Mouse (Mus musculus): ENCODE measurements at regions not wholly inside any gene's neighbourhood (a gene's known extent, or its start where the extent isn't known, plus 50 kb on each side); places are given as distances from the start of the nearest gene placed in this dataset.

DNA sequence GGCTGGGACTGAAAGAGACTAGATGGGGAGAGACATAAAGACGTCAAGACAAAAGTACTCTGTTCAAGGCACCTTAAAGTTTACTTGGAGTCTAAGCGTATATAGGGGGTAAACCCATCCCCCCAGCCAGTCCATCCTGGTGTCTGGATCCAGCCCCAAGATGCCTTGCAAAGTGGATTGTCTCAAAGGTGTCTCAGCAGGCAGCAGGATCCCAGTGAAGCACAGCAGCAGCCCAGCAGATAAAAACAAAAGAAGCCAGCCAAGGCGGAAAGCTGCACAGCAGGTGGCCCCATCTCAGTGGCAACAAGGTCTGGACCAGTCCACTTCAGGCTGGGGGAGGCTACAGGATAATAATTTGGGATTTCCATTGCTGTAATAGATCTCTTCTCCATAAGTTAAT, 72.0 kb upstream of the Col5a2 start:
- no peak for DNase-seq (ENCODE audit: low read depth, low spot score)

GRCm38 (mm10) chr1:45580466-45580865, 77.4 kb upstream of the Col5a2 start:
- no peak for DNase-seq (ENCODE audit: low read depth, low spot score)

DNA sequence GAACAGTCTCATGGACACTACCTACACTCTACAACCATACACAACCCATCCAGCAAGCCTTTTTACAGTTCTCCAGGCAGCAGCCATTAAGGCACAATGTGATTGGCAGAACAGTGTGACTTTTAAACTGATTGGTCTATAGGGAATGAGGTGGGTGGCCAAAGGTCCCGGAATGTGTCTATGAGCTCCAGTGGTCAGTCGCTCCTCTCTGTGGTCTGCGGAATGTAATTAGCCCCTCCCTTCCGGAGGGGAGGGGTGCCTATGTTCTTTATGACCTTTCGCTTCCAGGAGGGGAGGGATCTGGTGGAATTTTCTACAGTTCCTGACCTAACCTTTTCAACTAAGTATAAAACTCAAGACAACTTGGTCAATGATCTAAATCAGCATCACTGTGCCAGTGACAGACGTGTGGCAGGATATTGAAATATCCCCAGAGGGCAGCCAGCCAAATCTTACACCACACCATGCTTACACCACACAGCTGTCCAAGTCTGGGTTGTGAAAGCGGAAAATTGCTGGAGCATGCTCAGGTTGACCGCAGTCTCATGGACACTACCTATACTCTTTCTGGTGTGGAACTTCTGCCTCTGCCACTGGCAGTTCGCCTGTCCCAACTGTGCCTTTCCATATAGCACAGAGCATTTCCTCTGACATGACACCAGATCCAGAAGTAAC, 84.4 kb upstream of the Col5a2 start:
- DNase-seq (ENCODE audit: low read depth, low spot score): no peak

- DNase-seq (ENCODE audit: low read depth, low spot score): no peak
Observed at GRCm38 (mm10) chr1:45597316-45597715, 94.2 kb upstream of the Col5a2 start.

GRCm38 (mm10) chr1:45599421-45599820, 96.3 kb upstream of the Col5a2 start:
- no peak for DNase-seq (ENCODE audit: low read depth, low spot score)

- DNase-seq (ENCODE audit: low read depth, low spot score): no peak
Observed at GRCm38 (mm10) chr1:45600011-45600410, 96.9 kb upstream of the Col5a2 start.

DNA sequence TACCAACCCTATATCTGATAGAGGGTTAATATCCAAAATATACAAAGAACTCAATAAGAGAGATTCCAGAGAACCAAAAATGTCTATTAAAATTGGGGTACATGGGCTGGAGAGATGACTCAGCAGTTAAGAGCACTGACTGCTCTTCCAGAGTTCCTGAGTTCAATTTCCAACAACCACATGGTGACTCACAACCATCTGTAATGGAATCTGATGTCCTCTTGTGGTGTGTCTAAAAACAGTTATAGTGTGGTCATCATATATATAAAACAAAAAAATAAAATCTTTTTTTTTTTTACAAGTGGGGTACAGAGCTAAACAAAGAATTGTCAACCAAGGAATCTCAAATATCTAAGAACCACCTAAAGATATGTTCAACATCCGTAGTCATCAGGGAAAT, 102.5 kb upstream of the Col5a2 start:
- DNase-seq (ENCODE audit: low read depth, low spot score): no peak

DNA sequence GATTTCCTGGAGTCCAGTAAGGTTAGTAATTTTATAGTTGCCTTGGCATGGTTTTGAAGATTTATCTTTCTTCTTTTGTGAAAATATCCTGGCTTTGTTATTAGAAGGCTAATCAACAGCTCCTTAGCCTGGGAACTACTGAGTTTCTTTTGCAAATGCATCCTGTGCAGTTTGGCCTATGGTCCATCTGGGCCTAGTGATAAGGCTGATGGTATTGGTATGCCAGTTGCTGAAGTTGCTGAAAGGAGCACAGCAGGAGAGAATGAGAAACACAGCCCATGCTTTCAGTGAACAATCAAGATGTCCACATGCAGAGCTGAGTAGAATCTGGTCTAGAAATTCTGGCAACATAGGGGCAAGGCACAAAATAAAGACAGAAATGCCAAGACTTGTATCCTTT, 105.2 kb upstream of the Col5a2 start:
- no peak for DNase-seq (ENCODE audit: low read depth, low spot score)

GRCm38 (mm10) chr1:45619008-45619407, 115.9 kb upstream of the Col5a2 start:
- DNase-seq (ENCODE audit: low read depth, low spot score): no peak

DNA sequence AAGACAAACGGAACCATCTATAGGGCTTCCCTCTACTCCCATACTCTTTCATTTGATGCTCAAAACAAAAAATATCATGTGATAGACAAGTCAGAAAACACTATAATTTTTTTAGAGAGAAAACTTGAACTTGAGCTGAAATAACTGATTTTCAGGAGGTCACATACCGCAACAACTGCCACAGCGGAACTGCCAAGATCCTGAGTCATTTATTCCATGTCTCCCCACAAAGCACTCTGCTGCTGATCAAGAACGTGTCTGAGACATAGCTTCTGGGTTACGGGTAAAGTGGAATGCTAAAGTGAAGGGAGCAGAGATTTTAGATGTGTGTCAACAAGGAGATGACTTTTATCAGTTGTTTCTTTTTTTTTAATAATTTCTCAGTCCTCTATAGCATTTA, 122.8 kb upstream of the Col5a2 start:
- no peak for DNase-seq (ENCODE audit: low read depth, low spot score)

DNA sequence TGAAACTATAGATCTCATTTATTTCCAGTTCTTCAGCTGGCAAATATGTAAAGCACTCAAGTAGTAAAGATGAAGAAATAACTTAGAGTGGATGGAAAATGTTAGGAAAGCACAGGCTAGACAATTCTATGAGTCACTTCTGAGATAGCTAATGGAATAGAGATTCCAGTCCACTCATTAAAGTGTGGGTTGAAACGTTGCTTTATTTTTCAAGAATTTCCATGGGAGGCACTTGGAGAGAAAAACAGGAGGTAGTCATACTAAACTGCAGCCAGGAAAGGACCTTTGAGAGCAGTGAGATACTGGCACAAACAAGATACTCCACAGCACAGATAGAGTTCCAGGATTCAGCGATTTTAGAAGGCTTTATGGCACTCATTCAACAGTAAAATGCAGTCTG, 123.7 kb upstream of the Col5a2 start:
- DNase-seq (ENCODE audit: low read depth, low spot score): no peak

GRCm38 (mm10) chr1:45627840-45628239, 124.8 kb upstream of the Col5a2 start:
- DNase-seq (ENCODE audit: low read depth, low spot score): no peak

DNA sequence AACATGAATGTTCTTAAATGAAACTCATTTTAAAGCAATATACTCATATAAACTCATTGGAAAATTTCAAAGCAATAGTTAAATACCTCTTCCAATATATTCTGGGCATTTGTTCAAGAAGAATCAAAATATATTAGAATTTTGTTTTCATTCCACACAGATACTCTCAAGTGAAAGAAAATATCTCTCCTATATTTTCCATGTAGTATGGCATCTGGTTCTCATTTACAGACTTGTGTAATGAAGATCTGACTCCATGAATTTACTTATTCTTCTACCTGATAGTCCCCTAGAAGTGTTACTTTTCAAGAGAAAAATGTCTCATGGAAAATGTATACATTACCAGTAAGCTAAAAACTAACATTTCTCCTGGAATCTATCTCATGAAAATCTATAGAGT, 144.2 kb upstream of the Col5a2 start:
- DNase-seq (ENCODE audit: low read depth, low spot score): no peak

- no peak for DNase-seq (ENCODE audit: low read depth, low spot score)
Observed at GRCm38 (mm10) chr1:45653248-45653647, 141.7 kb upstream of the Wdr75 start.

DNA sequence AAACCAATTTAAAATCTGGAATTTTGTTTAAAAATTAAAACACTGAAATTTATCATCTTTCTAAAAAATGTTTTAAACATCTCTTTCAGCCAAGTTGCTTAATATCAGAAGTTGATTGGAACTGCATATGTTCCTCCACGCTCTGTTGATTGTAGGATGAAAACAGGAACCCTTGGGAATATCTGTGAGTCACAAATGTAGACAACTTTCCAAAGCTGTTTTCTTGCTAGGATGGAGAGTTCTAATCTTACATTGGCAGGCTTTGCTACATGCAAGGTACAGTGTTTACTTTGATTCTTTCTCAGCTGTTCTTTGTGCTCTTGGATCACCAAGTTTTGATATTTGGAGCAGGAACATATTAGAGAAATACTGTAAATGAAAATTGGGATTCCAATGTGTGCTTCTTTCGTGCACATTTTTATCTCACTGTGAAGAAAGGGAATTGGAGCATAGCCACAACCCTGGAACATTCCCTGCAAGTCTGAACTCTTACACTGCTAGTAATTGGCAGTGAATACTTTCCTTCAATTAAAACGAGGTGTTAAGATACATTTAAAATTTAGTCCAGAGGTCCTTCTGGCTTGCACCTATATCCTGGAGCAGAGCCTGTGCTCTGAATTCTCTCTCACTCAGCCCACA, 131.0 kb upstream of the Wdr75 start:
- no peak for DNase-seq (ENCODE audit: low read depth, low spot score)

- DNase-seq (ENCODE audit: low read depth, low spot score): peak; percentile 12
Observed at GRCm38 (mm10) chr1:45672443-45673156, 122.4 kb upstream of the Wdr75 start.

DNA sequence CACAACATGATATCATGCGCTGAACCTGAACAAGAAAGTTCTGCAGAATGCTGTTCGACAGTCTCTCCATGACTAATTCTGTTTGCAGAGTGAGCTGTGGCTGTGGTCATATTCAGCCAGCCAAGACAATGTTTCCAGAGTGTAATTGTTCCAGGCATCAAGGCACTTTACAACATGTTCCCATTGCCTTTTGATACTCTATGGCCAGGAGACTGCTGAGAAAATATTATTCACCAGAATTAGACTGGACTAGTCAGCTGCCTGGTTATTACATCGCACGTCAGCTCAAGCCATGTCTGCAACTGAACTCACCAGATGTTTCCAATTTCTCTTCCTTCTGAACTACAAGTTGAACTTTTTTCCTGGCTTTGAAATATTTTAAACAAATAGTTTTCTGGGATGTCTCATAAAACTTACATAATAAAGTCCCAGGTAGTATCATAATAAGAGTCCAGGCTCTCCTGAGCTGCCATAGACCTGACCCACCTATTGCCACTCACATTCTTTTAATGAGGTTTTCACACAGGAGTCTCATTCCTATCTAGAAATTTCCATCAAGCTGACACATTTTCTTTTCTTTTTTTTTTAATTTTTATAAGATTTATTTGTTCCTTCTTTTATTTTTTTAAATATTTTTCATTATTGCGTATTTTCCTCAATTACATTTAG, 119.1 kb upstream of the Wdr75 start:
- no peak for DNase-seq (ENCODE audit: low read depth, low spot score)

DNA sequence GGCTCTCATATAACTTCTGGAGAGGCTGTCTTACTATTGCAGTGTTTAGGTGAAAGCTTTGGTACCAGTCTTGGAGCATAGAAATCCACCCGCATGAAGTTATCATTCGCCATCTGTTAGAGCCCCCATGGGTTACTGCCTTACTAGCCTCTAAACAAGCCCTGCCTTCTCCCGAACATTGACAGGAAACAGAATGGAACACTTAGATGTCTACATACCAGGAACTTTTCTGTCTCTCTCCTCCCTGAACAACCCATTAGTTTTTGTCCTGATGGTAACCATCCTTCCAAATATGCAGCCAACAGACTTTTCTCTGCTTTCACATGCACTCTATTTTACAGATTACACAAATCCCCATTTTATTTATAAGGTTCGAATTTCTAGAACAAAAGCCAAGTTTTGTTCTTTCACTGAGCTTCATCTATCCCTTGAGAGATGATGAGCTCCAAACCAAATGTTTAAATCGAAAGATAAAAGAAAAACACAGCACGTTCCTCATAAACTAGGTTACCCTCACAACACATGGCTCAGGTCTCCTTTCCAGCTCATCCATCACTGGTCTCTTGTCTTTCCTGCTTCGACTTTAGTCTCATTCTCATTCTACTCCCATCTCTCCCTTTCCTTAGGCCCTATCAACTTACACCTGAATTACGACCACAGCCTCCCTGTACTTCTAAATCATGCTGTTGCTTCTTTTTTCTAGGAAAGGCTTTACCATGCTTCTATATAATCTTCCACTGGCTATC, 114.8 kb upstream of the Wdr75 start:
- DNase-seq (ENCODE audit: low read depth, low spot score): no peak

GRCm38 (mm10) chr1:45700893-45701292, 94.1 kb upstream of the Wdr75 start:
- no peak for DNase-seq (ENCODE audit: low read depth, low spot score)

- no peak for DNase-seq (ENCODE audit: low read depth, low spot score)
Observed at GRCm38 (mm10) chr1:45701516-45701915, 93.5 kb upstream of the Wdr75 start.

DNA sequence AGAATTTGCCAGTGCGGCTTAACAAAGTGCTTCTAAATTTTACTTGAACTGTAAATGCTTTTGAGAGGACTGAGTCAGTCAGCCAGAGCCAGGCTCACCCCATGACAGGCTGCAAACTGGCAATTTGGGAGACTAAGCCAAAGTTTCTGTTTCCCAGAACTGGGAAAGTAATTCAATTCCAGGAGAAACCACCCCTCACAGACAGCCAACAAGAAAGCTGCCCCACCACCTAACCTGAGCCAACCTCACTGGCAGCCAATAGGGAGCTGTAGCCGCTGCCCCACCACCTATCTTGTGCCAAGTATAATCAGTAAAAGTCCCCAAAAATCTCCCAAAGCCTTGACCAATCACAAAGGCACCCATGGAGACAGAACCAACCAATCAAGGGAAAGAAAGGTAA, 71.6 kb upstream of the Wdr75 start:
- no peak for DNase-seq (ENCODE audit: low read depth, low spot score)

DNA sequence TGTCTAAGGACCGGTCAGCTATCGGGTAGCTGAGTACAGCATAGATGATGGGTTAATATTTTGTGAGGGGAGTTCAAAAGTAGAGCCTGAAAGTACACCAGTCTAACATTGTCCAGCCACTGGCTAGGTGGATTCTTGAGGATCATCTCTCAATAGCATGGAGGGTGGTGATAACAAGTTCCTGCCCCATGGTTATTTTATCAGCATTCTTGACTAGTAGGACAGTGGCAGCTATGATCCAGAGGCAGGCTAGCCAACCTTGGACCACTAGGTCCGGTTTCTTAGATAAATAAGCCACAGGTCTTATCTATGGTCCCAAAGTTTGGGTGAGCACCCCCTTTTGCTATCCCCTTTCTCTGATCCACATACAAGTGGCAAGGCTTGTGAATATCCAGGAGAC, 62.0 kb upstream of the Wdr75 start:
- DNase-seq (ENCODE audit: low read depth, low spot score): no peak

Measured in brain, embryonic 18.5 days (tissue).